Mouse (Mus musculus) cerebellum, adult 11-12 months (tissue): ENCODE data around the gene Socs2.

ENCODE experiments used
- DNase-seq: peaks from one replicate; pipeline ENCODE4 v3.0.0; 2022

The Socs2 gene

GRCm38 (mm10) chr10:95416685-95417495 lies at the start of gene Socs2:
Gene Socs2 (minus strand): TSS chr10:95417180.
- DNase-seq = peak; percentile 66

- DNase-seq = no peak
These were observed 48.5 kb upstream of the Socs2 start for GRCm38 (mm10) chr10:95465485-95465896.

GRCm38 (mm10) chr10:95464527-95464926 lies 47.5 kb upstream of the Socs2 start:
- no peak for DNase-seq

- no peak for DNase-seq
These were observed 45.3 kb upstream of the Socs2 start for GRCm38 (mm10) chr10:95462231-95462630.

GRCm38 (mm10) chr10:95461053-95461553 lies 44.1 kb upstream of the Socs2 start:
- DNase-seq = no peak

- DNase-seq = no peak
These were observed 41.2 kb upstream of the Socs2 start for GRCm38 (mm10) chr10:95458050-95458806.

- DNase-seq = no peak
These were observed 40.5 kb upstream of the Socs2 start for GRCm38 (mm10) chr10:95457367-95458049.

- no peak for DNase-seq
These were observed 39.1 kb upstream of the Socs2 start for GRCm38 (mm10) chr10:95456103-95456502.

GRCm38 (mm10) chr10:95453282-95453681 lies 36.3 kb upstream of the Socs2 start:
- no peak for DNase-seq

- DNase-seq = no peak
These were observed 32.1 kb upstream of the Socs2 start for GRCm38 (mm10) chr10:95449033-95449432.

GRCm38 (mm10) chr10:95447954-95448353 lies 31.0 kb upstream of the Socs2 start:
- no peak for DNase-seq

GRCm38 (mm10) chr10:95445104-95446056 lies 28.4 kb upstream of the Socs2 start:
- DNase-seq = no peak

GRCm38 (mm10) chr10:95442334-95442733 lies 25.4 kb upstream of the Socs2 start:
- no peak for DNase-seq

- DNase-seq = no peak
These were observed 23.6 kb upstream of the Socs2 start for GRCm38 (mm10) chr10:95440566-95440965.

GRCm38 (mm10) chr10:95439718-95440339 lies 22.8 kb upstream of the Socs2 start:
- DNase-seq = no peak

GRCm38 (mm10) chr10:95438941-95439340 lies 22.0 kb upstream of the Socs2 start:
- no peak for DNase-seq

GRCm38 (mm10) chr10:95430271-95430670 lies 13.3 kb upstream of the Socs2 start:
- DNase-seq = no peak

- DNase-seq = no peak
These were observed 12.1 kb upstream of the Socs2 start for GRCm38 (mm10) chr10:95429111-95429510.

- DNase-seq = no peak
These were observed 9.5 kb upstream of the Socs2 start for GRCm38 (mm10) chr10:95426207-95427115.

- DNase-seq = no peak
These were observed 5.7 kb upstream of the Socs2 start for GRCm38 (mm10) chr10:95422681-95423080.
